Mouse (Mus musculus) testis, adult 2 months (tissue): Measurements from ENCODE around the gene Wnt5b. TPM values are rescaled to one million over a fixed set of nuclear protein-coding genes. Genes with fewer than 3 reads are reported as not detected.
A peak's percentile ranks its signal among the peaks of the same experiment; 100 is the strongest.
"Not testable (repeated sequence)": the region's sequence is repeated elsewhere in the genome, so short reads cannot be mapped to it uniquely, and the experiment has no call there.

Source experiments
- H3K27ac ChIP-seq: fragments of 200-500 bp; 2 replicates; pipeline ENCODE4 v1.5.1; 2012; ENCODE audit warnings: low read depth, low read length; ENCODE audit not compliant: control insufficient read depth, insufficient read depth
- H3K27me3 ChIP-seq: fragments of 200-500 bp; 2 replicates; pipeline ENCODE4 v1.6.1; 2012; ENCODE audit warnings: mild to moderate bottlenecking, low read length, moderate library complexity; ENCODE audit not compliant: control insufficient read depth, insufficient read depth
- H3K36me3 ChIP-seq: fragments of 200-500 bp; 2 replicates; pipeline ENCODE4 v1.6.1; 2012; ENCODE audit warnings: mild to moderate bottlenecking, low read length; ENCODE audit not compliant: control insufficient read depth, insufficient read depth
- H3K4me1 ChIP-seq: fragments of 200-500 bp; 2 replicates; pipeline ENCODE4 v1.6.1; 2012; ENCODE audit warnings: low read length; ENCODE audit not compliant: control insufficient read depth, insufficient read depth
- H3K4me3 ChIP-seq: fragments of 200-500 bp; 2 replicates; pipeline ENCODE4 v1.5.1; 2012; ENCODE audit warnings: low read depth, mild to moderate bottlenecking, low read length, moderate library complexity, mixed read lengths; ENCODE audit not compliant: control insufficient read depth
- CTCF ChIP-seq: fragments of 200-500 bp; IDR thresholded peaks from 2 replicates; pipeline ENCODE4 v1.5.1; 2012; ENCODE audit warnings: low read depth, mild to moderate bottlenecking, inconsistent platforms, low read length, moderate library complexity; ENCODE audit not compliant: control insufficient read depth, insufficient read depth, insufficient replicate concordance
- POLR2A ChIP-seq: fragments of 200-500 bp; IDR thresholded peaks from 2 replicates; pipeline ENCODE4 v1.6.1; 2012; ENCODE audit warnings: low read depth, mild to moderate bottlenecking, inconsistent platforms, low read length, moderate library complexity; ENCODE audit not compliant: control insufficient read depth
- polyA plus RNA-seq: library from polyadenylated mRNA; depleted of rRNA; stranded (reverse); fragments of >200 nt; gene quantifications from 2 replicates; pipeline ENCODE4 v1.2.3, GENCODE M21; 2012

The Wnt5b gene
- polyA plus RNA-seq, 1 experiment = 3.8 TPM

DNA sequence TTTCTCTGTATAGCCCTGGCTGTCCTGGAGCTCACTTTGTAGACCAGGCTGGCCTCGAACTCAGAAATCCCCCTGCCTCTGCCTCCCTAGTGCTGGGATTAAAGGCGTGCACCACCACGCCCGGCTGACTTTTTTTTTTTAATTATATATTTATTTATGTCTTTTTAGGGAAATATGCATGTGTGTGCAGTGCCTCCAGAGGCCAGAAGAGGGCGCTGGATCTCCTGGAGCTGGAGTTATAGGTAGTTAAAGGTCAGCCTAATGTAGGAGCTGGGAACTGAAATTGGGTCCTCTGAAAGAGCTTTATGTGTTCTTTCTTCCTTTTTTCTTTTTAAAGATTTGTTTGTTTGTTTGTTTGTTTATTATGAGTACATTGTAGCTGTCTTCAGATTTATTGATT is 101.4 kb downstream of the Wnt5b start:
- TF ChIP-seq CTCF = peak; percentile 58; the same call in 1 of the 2 replicates
- not testable (repeated sequence) for H3K27ac ChIP-seq, H3K27me3 ChIP-seq, H3K4me1 ChIP-seq, H3K36me3 ChIP-seq, H3K4me3 ChIP-seq

DNA sequence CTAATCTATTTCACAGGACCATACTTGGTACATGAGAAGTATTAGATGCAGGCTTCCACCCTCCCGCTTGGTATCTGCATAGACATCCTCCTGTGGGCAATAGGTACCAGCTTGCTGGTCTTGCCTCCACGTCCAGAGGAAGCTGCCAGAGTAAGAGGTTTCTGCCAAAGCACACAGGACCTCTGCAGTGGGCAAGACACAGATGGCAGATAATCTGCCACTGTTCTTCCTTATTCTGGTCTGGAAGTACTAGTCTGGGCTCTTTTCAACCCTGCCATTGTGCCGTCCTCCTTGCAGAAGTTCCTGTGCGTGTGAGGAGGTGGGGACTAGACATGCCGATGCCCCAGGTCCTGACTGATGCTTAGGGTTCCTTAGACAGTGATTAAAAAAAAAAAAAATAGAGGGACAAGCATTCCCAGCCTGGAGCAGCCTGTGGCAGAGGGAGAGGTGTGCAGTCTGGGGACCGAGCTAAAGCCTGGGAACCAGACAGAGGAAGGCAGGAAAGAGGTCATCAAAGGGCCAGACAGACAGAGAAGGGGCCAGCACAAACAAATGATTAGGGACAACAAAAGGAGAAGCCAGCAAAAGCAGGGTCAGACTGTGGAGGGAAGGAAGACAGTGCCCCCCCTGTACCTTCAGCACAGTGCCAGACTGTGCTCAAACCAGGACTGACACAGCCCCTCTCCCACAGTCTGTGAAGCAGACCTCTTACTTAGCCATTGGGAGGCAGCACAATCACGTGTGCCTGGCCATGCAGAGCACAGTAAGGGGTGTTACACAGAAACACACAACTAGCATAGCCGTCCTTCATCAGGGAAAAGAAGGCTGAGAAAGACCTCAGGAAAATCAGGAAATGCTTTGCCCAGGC is 106.0 kb downstream of the Wnt5b start:
- Histone ChIP-seq H3K36me3 (no peaks in the 10 kb centered on the region; the same call in 1 of the 2 replicates), H3K27me3 (no peaks in the 10 kb centered on the region), H3K4me3 (no peak overlapping the region), H3K4me1 (no peaks in the 10 kb centered on the region), H3K27ac (no peak overlapping the region)
- TF ChIP-seq POLR2A = no peak
- TF ChIP-seq CTCF = no peak

DNA sequence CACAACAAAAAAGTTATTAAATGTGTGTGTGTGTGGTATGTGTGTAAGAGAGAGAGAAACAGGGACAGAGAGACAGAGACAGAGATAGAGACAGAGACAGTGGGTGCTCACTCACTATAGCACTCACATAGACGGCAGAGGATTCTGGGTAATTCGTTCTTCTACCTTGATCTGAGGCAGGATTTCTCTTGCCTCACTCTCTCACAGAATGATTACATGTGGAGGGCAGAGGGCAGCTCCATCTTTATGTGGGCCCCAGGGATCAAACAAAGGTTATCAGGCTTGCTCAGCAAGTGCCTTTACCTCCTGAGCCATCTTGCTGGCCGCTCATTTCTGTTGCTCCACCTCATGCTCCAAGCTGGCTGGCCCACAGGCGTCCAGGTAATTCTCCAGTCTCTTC is 109.8 kb downstream of the Wnt5b start:
- no peak overlapping the region for H3K27ac ChIP-seq
- H3K4me3 ChIP-seq = no peak overlapping the region
- H3K27me3 ChIP-seq = no peaks in the 10 kb centered on the region
- TF ChIP-seq CTCF = no peak
- no peak for TF ChIP-seq POLR2A
- no peaks in the 10 kb centered on the region; the same call in 1 of the 2 replicates for H3K36me3 ChIP-seq
- H3K4me1 ChIP-seq = no peaks in the 10 kb centered on the region

DNA sequence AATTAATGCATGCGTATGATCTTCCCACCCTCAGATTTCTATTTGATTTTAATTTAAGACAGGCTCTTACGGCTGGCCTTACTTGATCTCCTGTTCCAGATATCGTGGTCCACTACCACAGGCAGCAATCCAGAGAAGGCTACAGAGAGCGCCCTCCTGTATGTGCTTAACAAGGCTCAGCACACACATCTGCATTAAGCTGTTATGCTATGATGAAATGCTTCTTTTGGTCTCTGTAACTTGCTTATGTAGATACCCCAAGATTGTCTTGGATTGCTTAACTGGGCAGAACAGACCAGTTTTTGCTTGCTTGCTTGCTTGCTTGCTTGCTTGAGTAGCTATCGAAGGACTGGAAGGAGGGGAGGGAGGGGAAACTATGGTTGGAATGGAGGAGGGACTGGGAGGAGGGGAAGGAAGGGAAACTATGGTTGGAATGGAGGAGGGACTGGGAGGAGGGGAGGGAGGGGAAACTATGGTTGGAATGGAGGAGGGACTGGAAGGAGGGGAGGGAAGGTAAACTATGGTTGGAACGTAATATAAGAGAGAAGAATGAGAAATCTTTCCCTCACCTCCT is 112.3 kb downstream of the Wnt5b start:
- Histone ChIP-seq H3K4me1 (no peaks in the 10 kb centered on the region), H3K27ac (no peak overlapping the region), H3K4me3 (no peak overlapping the region), H3K27me3 (no peaks in the 10 kb centered on the region), H3K36me3 (no peaks in the 10 kb centered on the region; the same call in 1 of the 2 replicates)
- TF ChIP-seq CTCF (no peak), POLR2A (no peak)

DNA sequence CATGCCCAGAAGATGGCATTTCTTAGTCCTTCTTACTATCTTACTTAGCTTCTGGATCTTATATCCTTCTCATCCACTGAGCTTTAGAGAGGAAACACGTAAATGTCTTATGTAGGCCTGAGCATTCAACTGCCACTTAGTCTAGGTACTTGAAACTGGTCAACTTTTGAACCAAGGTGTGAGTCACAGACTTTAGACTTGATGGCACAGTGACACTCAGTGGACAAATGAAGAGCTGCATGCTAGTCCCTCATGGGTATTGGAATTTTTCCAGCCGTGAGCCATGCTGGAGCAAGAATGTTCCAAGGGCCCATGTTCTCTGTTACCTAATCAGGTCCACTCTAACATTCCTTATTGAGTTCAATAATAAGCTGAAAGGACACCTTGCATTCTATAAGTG is 113.6 kb downstream of the Wnt5b start:
- H3K27me3 ChIP-seq = no peaks in the 10 kb centered on the region
- no peak overlapping the region for H3K4me3 ChIP-seq
- no peaks in the 10 kb centered on the region for H3K4me1 ChIP-seq
- TF ChIP-seq POLR2A (no peak), CTCF (no peak; the same call in 1 of the 2 replicates)
- no peak overlapping the region for H3K27ac ChIP-seq
- H3K36me3 ChIP-seq = no peaks in the 10 kb centered on the region; the same call in 1 of the 2 replicates

DNA sequence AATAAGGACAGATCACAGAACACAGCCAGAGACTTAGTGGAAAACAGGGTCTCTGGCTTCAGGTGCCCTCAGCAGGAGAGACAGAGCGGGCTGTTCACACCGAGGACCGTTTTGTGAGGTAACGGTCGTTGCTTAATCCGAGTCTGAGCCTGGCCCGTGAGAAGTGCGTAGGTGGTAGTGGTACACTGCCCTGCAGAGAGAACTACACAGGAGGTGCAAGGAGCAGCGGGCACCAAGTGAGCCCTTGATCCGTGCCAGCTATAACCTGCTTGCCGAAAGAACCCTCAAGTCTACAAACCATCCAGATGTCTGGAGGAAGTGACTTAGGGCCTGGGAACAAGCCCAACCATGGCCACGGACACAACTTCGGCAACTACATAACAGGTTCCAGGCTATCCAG is 114.8 kb downstream of the Wnt5b start:
- Histone ChIP-seq H3K27me3 (no peaks in the 10 kb centered on the region), H3K4me1 (no peaks in the 10 kb centered on the region), H3K4me3 (no peak overlapping the region), H3K27ac (no peak overlapping the region), H3K36me3 (no peaks in the 10 kb centered on the region; the same call in 1 of the 2 replicates)
- no peak for TF ChIP-seq POLR2A
- TF ChIP-seq CTCF = no peak

GRCm38 (mm10) chr6:119428611-119429010 is 115.5 kb downstream of the Wnt5b start:
- Histone ChIP-seq H3K4me3 (no peak overlapping the region), H3K27ac (no peak overlapping the region), H3K27me3 (no peaks in the 10 kb centered on the region), H3K36me3 (no peaks in the 10 kb centered on the region; the same call in 1 of the 2 replicates), H3K4me1 (no peaks in the 10 kb centered on the region)
- no peak for TF ChIP-seq POLR2A
- no peak for TF ChIP-seq CTCF
